Mouse (Mus musculus): ENCODE data around the gene Klhl10. TPM values are rescaled to one million over a fixed set of nuclear protein-coding genes. Genes with fewer than 3 reads are reported as not detected.

The Klhl10 gene
- total RNA-seq (2021), result 1 to 10 TPM in 1 of 2 experiments, under 1 TPM in 1; 0.82 to 1.2 TPM
- long read RNA-seq, experiment 1, partial matches to known transcripts, result 0 of 264 reads
- long read RNA-seq, experiment 1, other reads (novel, unspliced or antisense), result 264 of 264 reads
- long read RNA-seq, experiment 2, partial matches to known transcripts, result 0 of 3 reads
- long read RNA-seq, experiment 2, other reads (novel, unspliced or antisense), result 3 of 3 reads

DNA sequence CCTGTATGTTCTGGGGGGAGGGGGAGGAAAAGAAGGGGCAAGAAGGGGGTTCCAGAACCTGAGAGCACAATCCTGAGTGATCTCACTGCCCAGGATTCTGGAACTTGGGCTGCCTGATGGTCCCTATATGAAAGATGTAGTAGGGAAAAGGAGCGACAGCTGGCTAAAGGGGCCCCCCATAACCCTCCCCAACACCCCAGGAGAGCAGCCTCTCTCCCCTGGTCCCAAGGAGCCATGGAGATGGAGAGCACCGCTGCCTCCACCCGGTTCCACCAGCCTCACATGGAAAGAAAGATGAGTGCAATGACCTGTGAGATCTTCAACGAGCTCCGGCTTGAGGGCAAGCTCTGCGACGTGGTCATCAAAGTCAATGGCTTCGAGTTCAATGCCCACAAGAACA is at the start of gene Klhl10, which contains the start of gene Nt5c3b:
Gene Klhl10, plus strand, starts transcription at position 121 of the 400 bp plus-strand sequence.
Gene Nt5c3b, minus strand, starts transcription at position 12 of the 400 bp plus-strand sequence.
- DNase-seq (ENCODE audit: low spot score in 2 of 2), result no peak

DNA sequence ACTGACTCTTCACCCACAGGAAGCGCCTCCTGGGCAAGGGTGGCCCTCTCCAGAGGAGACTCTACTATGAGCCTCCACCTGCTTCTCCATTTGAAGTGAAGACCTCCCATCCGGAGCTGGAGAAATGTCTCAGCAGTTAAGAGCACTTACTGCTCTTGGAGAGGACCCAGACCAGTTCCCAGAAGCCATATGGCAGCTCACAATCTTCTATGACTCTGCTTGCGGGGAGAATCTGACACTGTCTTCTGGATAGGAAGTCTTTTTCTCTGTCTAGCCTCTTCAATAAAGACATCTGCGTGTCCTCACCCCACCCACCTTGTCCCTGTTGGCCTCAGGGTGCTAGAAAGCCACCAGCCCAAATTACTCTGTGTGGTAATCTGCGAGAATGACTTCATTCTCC is 48.8 kb upstream of the Klhl10 start:
- DNase-seq (ENCODE audit: low spot score in 2 of 2), result no peak

DNA sequence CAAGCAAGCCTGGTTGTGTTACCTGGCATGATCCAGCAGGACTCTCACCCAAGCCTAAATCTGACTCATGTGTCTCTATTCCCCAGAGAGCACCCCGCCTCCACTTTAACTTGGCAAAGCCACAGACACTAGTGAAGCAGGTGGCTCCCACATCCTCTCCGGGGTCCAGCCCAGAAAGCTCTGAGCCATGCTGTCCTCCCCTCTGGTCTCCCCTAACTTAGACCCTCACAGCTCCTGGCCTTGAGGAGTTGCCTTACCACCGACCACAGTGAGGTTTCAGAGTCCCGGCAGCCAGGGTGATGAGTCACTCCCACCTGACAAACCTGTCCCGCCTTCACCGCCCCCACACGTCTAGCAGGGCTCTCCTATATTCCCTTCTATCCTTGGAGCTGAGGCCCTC is 48.0 kb upstream of the Klhl10 start:
- DNase-seq (ENCODE audit: low spot score in 2 of 2), result peak in 1 of 2 experiments; percentile 31

DNA sequence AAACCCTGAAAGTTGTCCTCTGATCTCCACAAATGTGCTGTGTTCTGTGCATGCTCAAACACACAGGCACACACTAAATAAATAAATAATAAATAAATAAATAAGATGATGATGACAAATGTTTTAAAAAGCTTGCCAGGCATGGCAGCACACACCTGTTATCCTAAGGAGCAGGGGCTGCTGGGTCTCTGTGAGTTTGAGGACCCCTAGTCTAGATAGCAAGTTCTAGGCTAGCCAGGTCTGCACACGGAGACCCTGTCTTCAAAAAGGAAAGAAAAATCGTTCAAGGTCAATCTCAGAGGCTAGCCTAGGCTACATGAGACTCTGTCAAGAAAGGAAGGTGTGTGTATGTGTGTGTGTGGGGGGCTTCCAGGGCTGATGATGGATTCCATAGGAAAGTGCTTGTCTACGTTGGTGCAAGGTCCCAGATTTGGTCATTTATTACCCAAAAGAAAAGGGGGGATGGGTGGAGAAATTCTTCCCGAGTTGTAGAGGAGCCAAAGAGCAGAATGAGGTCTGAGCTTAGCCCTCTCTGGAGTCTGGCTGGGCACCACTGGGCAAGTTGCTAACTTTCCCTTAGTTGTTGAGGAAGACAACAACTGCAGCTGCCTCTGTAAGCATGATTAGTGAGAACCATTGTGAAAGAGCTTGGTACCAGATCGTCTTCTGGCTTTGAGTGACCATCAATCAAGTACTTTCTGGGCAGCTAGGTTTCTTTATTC is 47.2 kb upstream of the Klhl10 start:
- no peak for DNase-seq (ENCODE audit: low spot score in 2 of 2)

DNA sequence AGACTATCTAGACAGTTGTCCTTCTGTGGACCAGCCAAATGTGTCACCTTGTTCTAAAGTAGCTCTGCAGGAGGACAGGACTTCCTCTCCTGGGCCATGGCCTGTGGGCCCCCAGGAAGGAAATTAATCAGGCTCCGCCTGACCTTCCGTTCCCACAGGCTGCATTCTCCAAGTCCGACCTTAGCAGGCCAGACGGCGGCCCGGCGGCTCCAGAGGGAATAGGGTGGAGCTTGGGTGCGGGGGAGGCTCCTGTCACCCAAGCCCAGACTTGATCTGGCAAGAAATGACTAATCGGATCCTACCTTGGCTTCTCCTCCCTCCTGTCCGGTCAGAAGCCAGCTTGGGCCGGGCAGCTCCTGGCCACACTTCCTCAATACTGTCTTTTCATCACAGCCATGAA is 46.5 kb upstream of the Klhl10 start:
- DNase-seq (ENCODE audit: low spot score in 2 of 2), result no peak

DNA sequence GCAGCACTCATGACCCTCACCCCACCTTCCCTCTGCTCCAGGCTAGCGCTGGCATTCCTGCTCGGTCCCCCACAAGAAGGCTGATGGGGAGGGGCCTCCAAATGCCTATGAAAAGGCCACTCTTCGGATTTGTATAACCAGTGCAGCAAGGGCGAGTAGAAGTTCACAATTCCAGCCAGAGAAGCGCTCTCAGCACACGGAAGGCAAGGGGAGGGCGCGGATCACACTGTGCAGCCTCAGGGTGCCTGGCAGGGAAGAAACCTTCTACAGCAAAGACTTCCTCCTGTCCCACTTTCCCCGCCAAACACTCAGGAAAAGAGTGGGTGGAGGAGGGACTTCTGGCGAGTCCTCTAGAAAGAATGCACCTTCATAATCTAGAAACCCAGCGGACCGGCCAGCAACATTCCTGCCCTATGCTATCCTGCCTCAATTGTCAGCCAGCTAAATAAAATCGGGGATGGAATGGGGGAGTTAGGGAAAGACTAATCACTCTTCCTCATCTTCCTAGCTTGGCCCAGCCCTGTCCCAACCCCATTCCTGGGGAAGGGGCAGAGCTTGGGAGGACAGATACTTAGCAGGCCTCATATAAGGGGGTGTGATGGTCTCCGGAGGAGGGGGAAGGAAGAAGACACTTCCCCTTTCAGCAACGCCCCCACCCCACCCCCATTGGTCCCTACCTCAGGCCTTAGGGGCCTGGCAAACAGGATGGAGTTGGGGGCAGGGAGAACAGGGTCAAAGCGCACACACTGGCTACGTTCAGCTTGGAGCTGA is 45.7 kb upstream of the Klhl10 start:
- peak in 1 of 2 experiments; percentile 47 for DNase-seq (ENCODE audit: low spot score in 2 of 2)

DNA sequence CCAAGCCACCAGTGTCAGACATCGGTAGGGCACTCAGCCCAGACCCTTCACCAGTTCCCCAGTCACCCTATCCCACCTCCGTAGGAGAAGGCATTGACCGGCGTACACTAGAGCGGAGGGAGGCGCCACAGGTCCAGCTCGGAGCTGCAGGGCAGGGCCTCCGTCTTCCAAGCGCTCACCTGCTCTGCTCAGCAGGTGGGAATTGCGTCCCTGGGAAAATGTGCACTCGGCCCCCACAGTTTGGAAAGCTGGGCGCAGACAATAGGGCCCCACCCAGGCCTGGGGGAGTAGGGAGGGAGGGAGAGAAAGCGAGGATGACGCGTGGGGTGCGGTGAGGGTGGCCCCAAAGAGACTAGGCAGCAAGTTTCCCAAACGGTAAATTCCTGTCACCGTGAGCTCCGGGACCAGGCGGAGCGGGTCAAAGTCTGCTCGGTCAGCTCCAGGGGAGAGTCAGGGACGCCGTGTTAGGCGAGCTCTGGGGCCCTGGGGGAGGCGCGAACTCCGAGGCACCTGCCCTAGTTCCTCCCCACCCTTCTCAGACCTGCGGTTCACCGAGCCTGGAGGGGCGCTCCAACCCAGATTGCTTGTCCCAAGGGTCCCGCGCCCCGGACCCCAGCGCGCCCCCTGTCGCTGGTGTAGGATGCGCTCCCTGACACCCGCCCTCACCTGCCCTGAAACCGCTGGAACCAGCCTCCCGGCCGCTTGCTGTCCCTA is 44.7 kb upstream of the Klhl10 start:
- DNase-seq (ENCODE audit: low spot score in 2 of 2), result no peak

DNA sequence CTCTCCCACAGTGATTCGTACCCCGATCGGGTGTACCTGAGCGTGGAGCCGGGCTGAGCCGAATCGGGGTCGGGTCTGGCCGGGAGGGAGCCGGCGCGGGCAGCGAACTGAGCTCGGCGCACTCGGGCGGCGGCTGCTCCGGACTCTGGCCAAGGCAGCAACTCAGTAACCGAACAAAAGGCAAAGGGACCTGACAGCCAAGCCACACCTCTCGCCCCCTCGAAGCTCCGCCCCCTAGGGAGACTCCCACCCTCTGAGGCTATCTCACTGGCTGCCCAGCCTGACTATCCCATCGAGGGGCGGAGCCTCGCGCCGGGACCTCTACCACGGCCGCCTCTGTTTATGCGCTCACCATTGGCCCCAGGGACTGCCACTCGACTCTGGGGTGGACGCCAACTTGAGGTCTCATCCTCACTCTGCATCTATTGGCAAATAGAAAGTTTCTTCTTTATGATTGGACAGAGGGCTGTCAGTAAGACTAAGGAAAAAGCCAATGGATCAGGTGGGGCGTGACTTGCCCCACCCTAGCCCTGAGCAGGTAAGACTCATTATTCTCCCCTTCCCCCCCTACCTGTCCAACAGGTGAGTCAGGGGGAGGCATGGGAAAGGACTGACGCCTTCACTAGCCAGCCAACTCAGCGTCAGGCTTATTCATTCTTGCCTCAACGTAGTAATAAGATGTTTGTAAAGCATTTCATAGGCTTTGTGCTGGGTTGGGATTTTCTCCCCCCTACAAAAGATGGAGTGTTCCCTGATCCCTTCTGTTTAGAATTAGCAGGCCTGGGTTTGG is 43.9 kb upstream of the Klhl10 start, which contains the start of gene Jup:
Gene Jup, minus strand, starts transcription at position 164 of the 790 bp plus-strand sequence.
- DNase-seq (ENCODE audit: low spot score in 2 of 2), result peak; percentile 99

DNA sequence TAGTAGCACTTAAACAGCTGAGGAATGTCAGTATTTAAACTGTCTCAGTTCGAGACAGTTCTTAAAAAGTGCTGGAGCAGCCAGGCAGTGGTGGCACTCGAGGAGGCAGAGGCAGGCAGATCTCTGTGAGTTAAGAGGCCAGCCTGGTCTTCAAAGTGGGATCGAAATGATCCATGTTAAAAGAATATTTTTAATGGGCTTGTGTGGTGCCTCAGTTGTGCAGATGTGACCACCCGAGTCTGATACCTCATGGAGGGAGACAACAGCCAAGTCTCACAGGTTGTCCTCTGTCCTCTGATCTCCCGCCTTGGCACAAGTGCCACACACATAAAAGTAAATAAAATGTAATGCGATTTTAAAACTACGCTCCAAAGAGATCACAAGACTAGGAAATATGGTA is 43.2 kb upstream of the Klhl10 start:
- DNase-seq (ENCODE audit: low spot score in 2 of 2), result no peak

DNA sequence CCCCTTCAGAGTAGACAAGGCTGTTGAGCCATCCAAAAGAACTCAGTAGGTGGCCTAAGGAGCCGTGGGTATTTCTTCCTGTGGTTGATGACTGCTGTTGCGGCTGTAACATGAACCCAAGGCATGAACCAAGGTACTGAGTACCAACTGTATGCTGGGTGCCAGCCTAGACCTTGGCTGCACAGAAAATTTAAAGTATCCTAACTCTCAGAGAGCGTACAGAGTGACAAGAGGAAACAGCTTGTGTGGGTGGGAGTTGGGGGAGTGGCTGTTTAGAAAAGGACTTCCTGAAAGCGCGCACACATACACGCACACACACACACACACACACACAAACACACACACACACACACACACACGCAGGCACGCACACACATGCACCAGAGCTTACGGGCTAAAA is 42.4 kb upstream of the Klhl10 start:
- no peak for DNase-seq (ENCODE audit: low spot score in 2 of 2)

DNA sequence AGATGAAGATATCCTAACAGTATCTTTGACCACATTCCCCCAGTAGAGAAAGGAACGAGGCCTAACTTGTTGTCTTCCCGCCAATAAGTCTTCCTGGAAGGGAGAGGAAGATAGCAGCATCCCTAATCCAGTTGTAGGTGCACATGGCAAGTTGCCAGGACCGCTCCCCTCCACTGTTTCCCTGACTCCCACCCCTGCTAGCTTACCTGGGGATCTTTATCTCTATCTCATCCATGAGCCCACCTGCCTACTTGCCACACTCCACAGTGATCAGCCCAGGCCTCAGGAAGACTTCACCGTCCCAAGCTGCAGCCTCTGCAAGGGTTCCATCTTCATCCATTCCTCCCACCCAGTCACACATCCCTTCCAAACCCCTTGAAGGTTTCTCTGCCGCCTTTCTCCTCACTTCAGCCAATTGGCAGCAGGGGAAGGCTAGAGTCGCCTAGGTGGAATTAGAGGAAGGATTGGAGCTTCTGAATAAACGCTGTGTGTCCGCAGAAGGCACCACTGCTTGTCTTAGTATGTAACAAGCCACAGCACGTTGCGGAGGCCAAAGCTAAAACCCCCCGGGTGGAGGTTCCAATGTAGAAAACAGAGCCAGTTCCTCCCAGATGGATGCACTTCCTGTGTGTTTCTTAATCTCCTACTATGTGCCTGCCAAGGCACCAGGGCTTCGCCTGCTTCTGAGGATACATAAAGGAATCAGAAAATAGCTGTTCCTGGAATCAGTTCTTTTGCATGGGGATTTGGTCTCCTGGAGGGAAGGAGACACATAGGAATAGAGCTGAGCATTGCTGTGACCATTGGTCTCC is 41.8 kb upstream of the Klhl10 start:
- no peak for DNase-seq (ENCODE audit: low spot score in 2 of 2)

DNA sequence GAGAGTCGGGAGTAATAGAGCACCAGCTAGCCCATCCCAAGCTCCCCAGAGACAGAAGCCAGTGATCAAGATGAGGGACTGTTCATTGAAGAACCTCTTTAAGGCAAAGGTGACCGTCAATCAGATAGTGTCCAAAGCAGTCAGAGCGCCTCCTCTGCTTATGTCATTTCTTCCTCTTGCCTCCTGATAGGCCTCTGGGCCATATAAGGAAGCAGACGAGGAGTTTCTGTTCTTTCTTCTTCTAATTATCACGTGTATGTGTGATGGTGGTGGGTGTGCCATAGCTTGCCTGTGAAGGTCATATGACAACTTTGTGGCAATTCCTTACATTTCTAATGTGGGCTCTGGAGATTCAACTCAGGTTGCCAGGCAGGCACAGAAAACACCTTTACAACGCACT is 40.9 kb upstream of the Klhl10 start:
- no peak for DNase-seq (ENCODE audit: low spot score in 2 of 2)

DNA sequence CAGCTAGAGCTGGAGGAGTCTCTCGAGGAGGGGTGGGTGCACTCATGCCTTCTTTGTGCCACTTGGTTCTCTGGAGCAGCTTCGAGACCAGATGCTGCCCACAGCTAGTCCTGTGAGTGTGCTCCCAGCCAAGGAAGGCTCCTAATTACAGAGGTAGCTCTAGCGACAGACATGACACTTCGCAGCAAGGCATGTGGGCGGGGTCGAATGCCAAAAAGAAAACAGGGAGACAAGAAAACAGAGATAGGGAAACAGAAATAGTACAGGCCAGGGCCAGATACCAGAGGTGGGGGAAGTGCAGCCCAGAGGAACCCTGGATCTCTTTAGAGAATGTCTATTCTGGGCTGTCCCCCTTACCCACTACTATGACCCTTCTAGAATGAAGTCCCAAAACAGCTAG is 39.5 kb upstream of the Klhl10 start:
- DNase-seq (ENCODE audit: low spot score in 2 of 2), result no peak

DNA sequence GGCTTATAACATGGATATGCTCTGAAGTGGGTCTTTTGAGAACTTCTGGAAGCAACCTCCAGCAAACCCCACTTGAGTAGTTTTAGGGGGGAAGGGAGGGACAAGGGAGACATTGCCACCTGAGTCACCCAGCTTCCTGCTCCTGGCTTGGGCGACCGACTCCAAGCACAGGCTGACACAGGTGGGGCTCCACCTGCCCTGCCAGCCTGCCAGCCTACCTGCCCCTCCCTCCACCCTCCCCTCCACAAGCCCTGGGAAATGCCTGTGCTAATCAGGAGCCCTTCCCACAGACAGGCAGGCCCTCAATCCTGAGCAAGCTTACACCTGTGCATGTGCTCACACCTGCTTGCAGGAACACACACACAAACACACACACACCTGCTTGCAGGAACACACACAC is 39.0 kb upstream of the Klhl10 start:
- no peak for DNase-seq (ENCODE audit: low spot score in 2 of 2)

DNA sequence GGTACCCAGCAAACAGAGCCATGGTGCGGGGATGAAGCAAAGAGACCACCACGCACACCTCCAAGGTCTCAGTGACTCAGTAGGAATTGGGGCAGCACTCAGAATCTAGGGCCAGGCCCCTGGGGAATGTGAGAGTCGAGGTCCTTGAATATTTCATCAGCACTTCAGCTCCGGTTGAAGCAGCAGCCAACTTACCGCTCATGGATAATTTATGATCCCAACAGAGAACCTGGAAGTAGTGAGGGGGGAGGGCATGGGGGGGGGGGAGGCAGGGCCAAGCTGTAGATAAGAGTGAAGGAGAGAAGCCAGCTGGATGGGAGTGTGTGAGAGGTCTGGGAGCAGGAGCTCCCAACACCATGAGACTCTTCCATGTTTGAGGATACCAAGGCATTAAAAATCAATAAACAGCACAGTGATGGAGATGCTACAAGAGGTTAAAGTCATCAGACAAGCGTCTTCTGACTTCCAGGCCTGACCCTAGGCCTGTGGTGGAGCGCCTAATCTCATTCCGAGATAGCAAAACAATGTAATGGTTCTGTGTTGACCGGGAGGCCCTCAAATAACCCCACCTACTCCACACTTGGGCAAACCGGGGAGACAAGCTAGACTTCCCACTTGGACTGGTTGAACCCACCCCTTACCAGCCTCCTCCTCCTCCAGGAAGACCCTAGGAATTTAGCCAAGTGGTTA is 38.1 kb upstream of the Klhl10 start:
- DNase-seq (ENCODE audit: low spot score in 2 of 2), result no peak

DNA sequence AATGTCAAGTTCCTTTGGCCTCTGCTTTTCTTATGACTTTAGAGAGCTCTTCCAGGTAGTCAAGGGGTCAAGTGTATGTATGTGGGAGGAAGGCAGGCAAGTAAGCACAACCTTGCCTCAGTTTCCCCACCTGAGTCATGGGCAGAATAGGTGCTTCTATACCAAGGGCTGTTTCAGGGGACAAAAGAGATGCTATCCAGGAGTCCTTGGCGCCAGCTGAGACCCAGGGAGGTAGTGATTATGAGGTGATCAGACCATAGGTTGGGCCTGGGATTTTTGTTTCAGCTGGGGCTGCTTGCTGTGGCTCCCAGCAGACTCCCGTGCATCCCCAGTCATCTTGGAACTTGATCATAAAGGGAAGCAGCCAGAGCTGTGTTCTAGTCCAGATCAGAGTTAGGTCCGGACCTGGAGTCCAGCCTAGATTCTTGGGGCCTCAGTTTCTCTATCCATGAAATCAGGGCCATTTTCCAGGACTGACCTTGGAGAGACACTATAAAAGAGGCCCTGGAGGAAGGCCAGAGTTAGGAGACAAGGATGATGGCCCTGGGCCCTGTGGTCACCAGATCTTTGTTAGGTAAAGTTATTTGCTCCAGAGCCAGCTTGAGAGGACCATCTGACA is 37.2 kb upstream of the Klhl10 start:
- no peak for DNase-seq (ENCODE audit: low spot score in 2 of 2)

DNA sequence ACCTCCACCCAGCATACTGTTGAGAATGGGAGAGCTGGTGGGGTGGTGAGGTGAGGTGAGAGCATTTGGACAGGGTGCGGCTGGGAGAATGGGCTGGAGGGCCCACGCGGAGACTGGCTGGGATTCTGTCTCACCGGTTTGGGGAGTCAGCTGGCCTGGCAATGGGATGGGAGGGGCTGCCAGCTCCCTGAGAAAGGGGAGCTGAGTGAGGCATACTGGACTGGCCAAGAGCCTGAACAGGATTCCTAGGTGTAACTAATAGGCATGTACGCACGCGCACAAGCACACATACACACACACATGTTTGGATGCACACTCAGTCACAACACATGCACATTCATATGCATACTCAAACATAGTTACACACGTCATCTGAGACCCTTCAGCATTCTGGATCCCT is 35.4 kb upstream of the Klhl10 start:
- no peak for DNase-seq (ENCODE audit: low spot score in 2 of 2)

DNA sequence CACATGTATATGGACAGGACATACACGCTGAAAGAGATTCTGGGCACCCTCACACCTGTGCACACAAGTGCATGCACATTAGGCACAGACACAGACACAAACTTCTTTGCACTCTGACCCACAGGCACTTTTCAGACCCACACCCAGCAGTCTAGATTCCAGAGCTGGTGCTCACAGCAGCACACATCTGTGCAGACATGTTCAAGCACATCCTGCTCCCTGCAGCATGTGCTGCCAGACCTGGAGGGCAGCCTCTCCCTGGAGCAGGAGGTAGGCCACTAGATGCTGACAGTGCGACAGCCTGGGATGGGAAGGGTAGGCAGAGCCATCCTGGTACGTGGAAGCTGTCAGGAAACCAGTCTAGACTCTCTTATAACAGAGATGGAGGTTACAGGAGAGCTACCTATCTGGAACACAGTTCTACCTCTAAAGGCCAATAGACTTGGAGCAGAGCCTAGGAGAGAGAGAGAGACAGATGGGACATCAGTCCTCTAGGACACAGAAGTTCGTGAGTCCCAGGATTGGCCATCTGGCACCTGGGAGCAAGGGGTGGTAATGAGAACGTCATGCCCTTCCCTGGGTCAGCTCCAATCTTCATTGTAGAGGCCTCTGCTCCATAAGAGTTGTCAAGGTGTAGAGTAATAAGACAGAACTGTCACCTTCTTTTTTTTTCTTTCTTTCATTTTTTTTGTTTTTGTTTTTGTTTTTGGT is 34.6 kb upstream of the Klhl10 start:
- DNase-seq (ENCODE audit: low spot score in 2 of 2), result no peak

Data from left cerebral cortex, adult 18-20 months (tissue).